Mouse (Mus musculus) heart, postnatal 0 days (tissue): Measurements from ENCODE around the gene Mettl1.

ENCODE experiments used
- CTCF ChIP-seq: IDR thresholded peaks from 2 replicates; pipeline ENCODE4 v1.5.1; 2016; ENCODE audit warnings: antibody characterized with exemption, control low read depth, low read depth
- EP300 ChIP-seq: IDR thresholded peaks from 2 replicates; pipeline ENCODE4 v1.6.1; 2016; ENCODE audit warnings: antibody characterized with exemption, low read depth

- TF ChIP-seq CTCF (no peak), EP300 (no peak)
These were observed 42.7 kb downstream of the Mettl1 start for GRCm38 (mm10) chr10:127083915-127084306.
